In the genomic region with DNA sequence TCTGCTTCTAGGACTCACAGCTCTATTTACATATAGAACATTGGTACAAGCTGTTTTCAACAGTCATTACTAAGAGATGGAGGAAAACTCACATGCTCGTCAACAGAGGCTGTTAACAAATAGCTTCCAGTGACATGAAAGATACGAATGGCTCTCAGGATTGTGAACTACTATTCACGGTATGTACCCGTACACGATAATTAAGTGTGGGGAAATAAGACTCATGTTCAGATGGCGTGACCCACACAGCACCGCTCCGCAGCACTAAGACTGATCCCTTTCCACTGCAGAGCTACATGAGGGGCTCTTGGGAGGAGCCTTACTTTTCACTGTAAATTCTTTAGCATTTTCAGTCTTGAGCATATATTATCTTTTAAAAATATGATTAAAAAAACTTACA, we compare ENCODE assay signal across 20 mouse cellular contexts.
"Had no signal": no experiment of that assay in that cellular context is flagged by ENCODE, and none has a peak within 500 bp of the region (broad histone marks: within the 10 kb centered on the region; RNA-seq: fewer than 3 reads in every experiment).

No protein-coding gene starts in this region.

- ATAC-seq: liver, postnatal 0 days had no signal

- H3K36me3 ChIP-seq: limb, embryonic 12.5 days; limb, embryonic 15.5 days; lung, embryonic 15.5 days; neural tube, embryonic 12.5 days; stomach, embryonic 15.5 days had no signal

- H3K4me2 ChIP-seq: limb, embryonic 12.5 days; limb, embryonic 15.5 days; liver, embryonic 11.5 days; lung, embryonic 15.5 days; midbrain, embryonic 11.5 days; neural tube, embryonic 12.5 days; stomach, embryonic 15.5 days had no signal

- H3K27ac ChIP-seq: limb, embryonic 12.5 days; limb, embryonic 15.5 days; liver, embryonic 14.5 days; lung, embryonic 15.5 days; neural tube, embryonic 12.5 days; stomach, embryonic 15.5 days had no signal

- DNase-seq: kidney, adult 9 months; kidney, postnatal 14 days; kidney, postnatal 4 days; left cerebral cortex, postnatal 4 days; liver, postnatal 0 days; lung, postnatal 14 days; lung, postnatal 4 days; midbrain, embryonic 14.5 days; retina, postnatal 1 day; right cerebral cortex, postnatal 25 days; spleen, adult 18-20 months; thymus, postnatal 25 days had no signal

- H3K4me3 ChIP-seq: limb, embryonic 12.5 days; limb, embryonic 15.5 days; lung, embryonic 15.5 days; neural tube, embryonic 12.5 days; stomach, embryonic 15.5 days had no signal

- H3K9me3 ChIP-seq: limb, embryonic 12.5 days; limb, embryonic 15.5 days; lung, embryonic 15.5 days; neural tube, embryonic 12.5 days; stomach, embryonic 15.5 days had no signal

- H3K27me3 ChIP-seq: limb, embryonic 12.5 days; limb, embryonic 15.5 days; lung, embryonic 15.5 days; neural tube, embryonic 12.5 days; stomach, embryonic 15.5 days had no signal

- H3K9ac ChIP-seq: limb, embryonic 12.5 days; limb, embryonic 15.5 days; liver, embryonic 14.5 days; liver, postnatal 0 days; lung, embryonic 15.5 days; neural tube, embryonic 12.5 days; stomach, embryonic 15.5 days had no signal

- H3K4me1 ChIP-seq: limb, embryonic 12.5 days; lung, embryonic 15.5 days; stomach, embryonic 15.5 days had no signal
